Mouse (Mus musculus) kidney, embryonic 16.5 days (tissue): ENCODE results near the gene Cacna1c. TPM values are rescaled to one million over a fixed set of nuclear protein-coding genes. Genes with fewer than 3 reads are reported as not detected.

Source experiments
- ATAC-seq: fragments of 200-750 bp; cut with Nextera tagmentation; 2 replicates; pipeline ENCODE4 v1.8.0; 2017; ENCODE audit warnings: moderate TSS enrichment; ENCODE audit not compliant: low FRiP score, low TSS enrichment
- H3K27ac ChIP-seq: fragments of 300-500 bp; sonication (generic); 2 replicates; pipeline ENCODE4 v1.5.1; 2014; ENCODE audit warnings: low read length
- H3K27me3 ChIP-seq: fragments of 300-500 bp; sonication (generic); 2 replicates; pipeline ENCODE4 v1.6.1; 2014; ENCODE audit warnings: low read length, control low read depth, mixed read lengths; ENCODE audit not compliant: insufficient read depth
- H3K36me3 ChIP-seq: fragments of 300-500 bp; sonication (generic); 2 replicates; pipeline ENCODE4 v1.6.1; 2014; ENCODE audit warnings: low read length, control low read depth, mixed read lengths; ENCODE audit not compliant: insufficient read depth
- H3K4me1 ChIP-seq: fragments of 300-500 bp; sonication (generic); 2 replicates; pipeline ENCODE4 v1.6.1; 2014; ENCODE audit warnings: low read length, control low read depth, mixed read lengths; ENCODE audit not compliant: insufficient read depth
- H3K4me2 ChIP-seq: fragments of 300-500 bp; sonication (generic); replicated peaks from 2 replicates; pipeline ENCODE4 v1.6.1; 2014; ENCODE audit warnings: low read depth, low read length
- H3K4me3 ChIP-seq: fragments of 300-500 bp; sonication (generic); 2 replicates; pipeline ENCODE4 v1.5.1; 2014; ENCODE audit warnings: mild to moderate bottlenecking, low read length
- H3K9ac ChIP-seq: fragments of 300-500 bp; sonication (generic); replicated peaks from 2 replicates; pipeline ENCODE4 v1.6.1; 2014; ENCODE audit warnings: low read length
- H3K9me3 ChIP-seq: fragments of 300-500 bp; sonication (generic); 2 replicates; pipeline ENCODE4 v1.6.1; 2016; ENCODE audit warnings: low read length, control low read depth
- WGBS: fragments of 180-500 bp; shearing (Covaris S2); extraction: QIAGEN DNeasy Blood & Tissue Kit; methylation state at CpG from one replicate; pipeline ENCODE4 v1.1.7; 2014; 5-methylcytosine and 5-hydroxymethylcytosine counted together
- polyA plus RNA-seq: library from polyadenylated mRNA; unstranded; fragments of >200 nt; fragmentation: Nextera tagmentation; extraction: Ambion mirVana; gene quantifications from 2 replicates; pipeline ENCODE4 v1.2.1, GENCODE M21; 2015

Cacna1c gene
- polyA plus RNA-seq, 1 experiment from 2014 or later, result 1.4 TPM

GRCm38 (mm10) chr6:118742701-118743100 lies 453.5 kb downstream of the Cacna1c start:
- 34% methylated on average over 6 of the region's 6 CpGs for WGBS
- Histone ChIP-seq H3K27ac (no peak overlapping the region), H3K4me1 (no peaks in the 10 kb centered on the region), H3K4me3 (no peak overlapping the region), H3K4me2 (no peak overlapping the region), H3K9ac (no peak overlapping the region), H3K36me3 (no peaks in the 10 kb centered on the region), H3K9me3 (no peaks in the 10 kb centered on the region), H3K27me3 (no peaks in the 10 kb centered on the region)
- ATAC-seq, result no peak

DNA sequence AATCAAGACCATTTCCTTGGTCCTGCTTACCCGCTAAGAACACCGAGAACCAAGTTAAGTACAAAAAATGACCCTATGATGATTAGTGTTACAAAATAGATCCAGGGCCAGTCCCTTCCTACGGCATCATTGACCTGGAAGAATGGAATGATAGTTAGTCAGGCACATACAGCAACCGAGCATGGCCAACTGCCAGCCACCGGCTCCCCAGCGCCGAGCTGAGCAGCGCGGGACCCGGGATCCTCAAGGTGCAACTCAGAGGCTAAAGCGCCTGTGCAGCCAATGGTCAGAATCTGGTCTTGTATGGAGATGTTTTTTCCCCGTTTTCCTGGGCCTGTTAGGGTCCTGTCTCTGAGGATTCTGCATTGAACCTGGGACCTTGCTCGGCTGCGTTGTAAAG lies 454.4 kb downstream of the Cacna1c start:
- no peak overlapping the region for H3K4me3 ChIP-seq

GRCm38 (mm10) chr6:118739961-118740599 lies 456.1 kb downstream of the Cacna1c start:
- Histone ChIP-seq H3K9me3 (no peaks in the 10 kb centered on the region), H3K36me3 (no peaks in the 10 kb centered on the region), H3K27ac (no peak overlapping the region), H3K4me3 (no peak overlapping the region), H3K4me1 (no peaks in the 10 kb centered on the region), H3K9ac (no peak overlapping the region), H3K4me2 (no peak overlapping the region), H3K27me3 (no peaks in the 10 kb centered on the region)
- ATAC-seq, result no peak
- 80% methylated on average over 9 of the region's 9 CpGs for WGBS

More for the DNA sequence above, 454.4 kb downstream of the Cacna1c start:
- Histone ChIP-seq H3K27ac (no peak overlapping the region), H3K9me3 (no peaks in the 10 kb centered on the region), H3K36me3 (no peaks in the 10 kb centered on the region), H3K9ac (no peak overlapping the region), H3K4me2 (no peak overlapping the region), H3K4me1 (no peaks in the 10 kb centered on the region), H3K27me3 (no peaks in the 10 kb centered on the region)
- ATAC-seq, result no peak
- 93% methylated on average over 14 of the region's 14 CpGs for WGBS

DNA sequence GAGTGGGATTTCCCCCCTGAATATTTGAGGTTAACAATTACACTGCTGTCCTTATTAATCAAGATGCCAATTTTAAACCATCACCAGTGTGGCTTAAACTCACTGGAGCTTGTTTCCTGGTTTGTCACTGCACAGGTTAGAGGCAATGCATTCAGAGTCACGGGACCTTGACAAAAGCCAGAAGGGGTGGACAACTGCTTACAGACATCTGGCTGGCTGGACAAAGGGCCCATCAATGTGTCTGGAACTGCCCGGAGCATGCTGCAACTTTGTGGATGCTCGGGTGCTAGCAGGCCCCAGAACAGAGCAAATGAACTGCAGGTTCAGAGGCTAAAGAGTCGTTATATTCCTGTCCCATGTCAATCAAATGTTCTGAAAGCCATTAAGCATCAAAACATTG lies 456.9 kb downstream of the Cacna1c start:
- H3K4me2 ChIP-seq, result no peak overlapping the region
- no peak overlapping the region for H3K9ac ChIP-seq
- H3K36me3 ChIP-seq, result no peaks in the 10 kb centered on the region
- WGBS, result 52% methylated on average over 4 of the region's 4 CpGs
- no peaks in the 10 kb centered on the region for H3K27me3 ChIP-seq
- ATAC-seq, result no peak
- H3K4me1 ChIP-seq, result no peaks in the 10 kb centered on the region
- no peaks in the 10 kb centered on the region for H3K9me3 ChIP-seq
- H3K27ac ChIP-seq, result no peak overlapping the region
- H3K4me3 ChIP-seq, result no peak overlapping the region

GRCm38 (mm10) chr6:118738656-118739055 lies 457.6 kb downstream of the Cacna1c start:
- Histone ChIP-seq H3K36me3 (no peaks in the 10 kb centered on the region), H3K27me3 (no peaks in the 10 kb centered on the region), H3K4me2 (no peak overlapping the region), H3K4me3 (no peak overlapping the region), H3K9me3 (no peaks in the 10 kb centered on the region), H3K4me1 (no peaks in the 10 kb centered on the region), H3K9ac (no peak overlapping the region), H3K27ac (no peak overlapping the region)
- WGBS, result 49% methylated on average over 3 of the region's 3 CpGs
- no peak for ATAC-seq

DNA sequence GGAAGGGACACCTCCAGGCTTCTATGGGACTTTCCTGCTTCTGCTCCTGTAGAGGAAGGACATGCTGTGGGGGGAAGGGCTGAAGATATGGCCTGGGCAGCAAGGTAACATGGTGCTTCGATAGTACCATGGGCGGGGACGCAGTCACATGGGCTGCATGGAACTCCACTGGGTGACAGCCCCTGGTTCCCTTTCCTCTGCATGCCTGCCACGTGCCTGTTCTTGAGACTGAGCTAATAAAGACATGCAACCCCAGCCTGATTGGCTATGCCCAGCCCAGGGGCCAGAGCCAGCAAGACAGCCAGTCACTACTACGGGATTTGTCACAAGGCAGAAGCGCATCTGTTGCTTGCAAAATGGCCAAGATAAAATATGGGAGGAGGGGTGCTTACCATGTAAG lies 459.1 kb downstream of the Cacna1c start:
- ATAC-seq, result no peak
- H3K9me3 ChIP-seq, result no peaks in the 10 kb centered on the region

DNA sequence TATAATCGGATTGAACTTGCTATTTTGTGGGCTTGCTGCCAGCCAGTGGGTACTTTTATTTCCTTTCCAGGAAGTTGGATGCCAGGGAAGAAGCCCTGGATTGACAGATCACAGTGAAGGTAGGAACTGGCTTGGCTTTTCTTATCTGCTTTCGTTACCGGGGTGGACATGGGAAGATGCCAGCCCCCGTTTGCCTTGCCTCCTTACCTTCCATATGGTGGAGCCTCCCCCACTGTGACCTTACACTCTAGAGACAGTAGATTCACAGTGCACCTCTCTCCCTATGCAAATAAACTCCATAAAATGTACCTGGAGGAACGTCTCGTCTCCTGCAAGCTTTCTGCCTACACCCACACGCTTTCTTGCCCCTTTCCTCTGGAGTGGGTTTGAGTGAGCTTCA lies 459.7 kb downstream of the Cacna1c start:
- no peaks in the 10 kb centered on the region for H3K4me1 ChIP-seq
- no peak overlapping the region for H3K4me3 ChIP-seq
- H3K27ac ChIP-seq, result no peak overlapping the region
- H3K36me3 ChIP-seq, result no peaks in the 10 kb centered on the region
- no peaks in the 10 kb centered on the region for H3K27me3 ChIP-seq
- H3K9ac ChIP-seq, result no peak overlapping the region
- ATAC-seq, result no peak
- no peak overlapping the region for H3K4me2 ChIP-seq
- WGBS, result 58% methylated on average over 7 of the region's 7 CpGs
- H3K9me3 ChIP-seq, result no peaks in the 10 kb centered on the region

More for the DNA sequence above, 459.1 kb downstream of the Cacna1c start:
- no peak overlapping the region for H3K9ac ChIP-seq
- H3K27ac ChIP-seq, result no peak overlapping the region
- H3K27me3 ChIP-seq, result no peaks in the 10 kb centered on the region
- H3K4me3 ChIP-seq, result no peak overlapping the region
- H3K4me1 ChIP-seq, result no peaks in the 10 kb centered on the region
- H3K36me3 ChIP-seq, result no peaks in the 10 kb centered on the region
- WGBS, result 82% methylated on average over 6 of the region's 6 CpGs
- H3K4me2 ChIP-seq, result no peak overlapping the region

DNA sequence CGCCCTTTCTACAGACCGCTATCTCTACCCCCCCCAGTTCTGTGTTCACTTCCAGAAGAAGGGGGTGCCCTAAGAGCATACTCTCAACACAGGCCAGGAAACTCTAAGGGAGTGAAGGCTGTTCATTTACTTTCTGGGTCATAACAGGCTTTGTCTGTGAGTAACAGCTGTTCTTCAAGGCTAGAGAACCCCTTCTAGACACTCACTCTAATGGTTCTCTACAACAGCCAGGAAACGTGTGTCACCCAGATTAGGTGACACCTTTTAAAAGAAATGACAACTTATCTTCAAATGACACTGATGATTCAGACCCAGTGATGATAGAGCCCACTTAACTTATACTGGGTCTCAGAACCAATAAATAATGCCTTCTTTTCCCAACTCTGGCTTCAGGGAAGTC lies 461.1 kb downstream of the Cacna1c start:
- ATAC-seq, result no peak
- H3K4me1 ChIP-seq, result no peaks in the 10 kb centered on the region
- H3K9me3 ChIP-seq, result peaks cover under 1% of the 10 kb centered on the region; the same call in 1 of the 2 replicates
- no peaks in the 10 kb centered on the region for H3K36me3 ChIP-seq
- no peak overlapping the region for H3K4me3 ChIP-seq
- no peak overlapping the region for H3K27ac ChIP-seq
- no peaks in the 10 kb centered on the region for H3K27me3 ChIP-seq
- no peak overlapping the region for H3K9ac ChIP-seq
- WGBS, result 86% methylated on average over 3 of the region's 3 CpGs
- H3K4me2 ChIP-seq, result no peak overlapping the region

- Histone ChIP-seq H3K9me3 (peaks cover 6% of the 10 kb centered on the region; the same call in 1 of the 2 replicates), H3K27me3 (no peaks in the 10 kb centered on the region), H3K27ac (no peak overlapping the region), H3K36me3 (no peaks in the 10 kb centered on the region), H3K4me3 (no peak overlapping the region), H3K4me1 (no peaks in the 10 kb centered on the region), H3K4me2 (no peak overlapping the region), H3K9ac (no peak overlapping the region)
- WGBS, result 94% methylated on average over 3 of the region's 3 CpGs
- no peak for ATAC-seq
Measured at GRCm38 (mm10) chr6:118731937-118732336, 464.3 kb downstream of the Cacna1c start.

GRCm38 (mm10) chr6:118724908-118725307 lies 471.3 kb downstream of the Cacna1c start:
- Histone ChIP-seq H3K4me1 (0 out of 2 replicates have a peak, but pooled peaks cover 14% of the 10 kb centered on the region), H3K36me3 (no peaks in the 10 kb centered on the region), H3K27me3 (no peaks in the 10 kb centered on the region), H3K4me2 (no peak overlapping the region), H3K4me3 (no peak overlapping the region), H3K27ac (no peak overlapping the region), H3K9ac (no peak overlapping the region), H3K9me3 (peaks cover 4% of the 10 kb centered on the region; the same call in 1 of the 2 replicates)
- 62% methylated on average over 4 of the region's 4 CpGs for WGBS
- no peak for ATAC-seq
